Mouse (Mus musculus) CD4-positive, CD25-positive, alpha-beta regulatory T cell, adult 9 weeks (primary cell): ENCODE data around the gene Nrip1. TPM values are rescaled to one million over a fixed set of nuclear protein-coding genes. Genes with fewer than 3 reads are reported as not detected.

ENCODE experiments used
- polyA plus RNA-seq: library from polyadenylated mRNA; unstranded; fragments of 100-300 nt; shearing (Covaris generic); gene quantifications from one replicate; pipeline ENCODE4 v1.2.1, GENCODE M21; 2017

The Nrip1 gene
- 25.7 TPM for polyA plus RNA-seq

GRCm38 (mm10) chr16:76373671-76374091, at the start of gene Nrip1:
TSS of gene Nrip1 (minus strand) at chr16:76373827.

